Mouse (Mus musculus) monocyte, adult 2 months (primary cell): Measurements from ENCODE around the gene Rcn3.
A peak's percentile ranks its signal among the peaks of the same experiment; 100 is the strongest.
"Not testable (repeated sequence)": the region's sequence is repeated elsewhere in the genome, so short reads cannot be mapped to it uniquely, and the experiment has no call there.

Source experiments
- DNase-seq, 2 experiments: peaks; one replicate each; pipeline ENCODE4 v3.0.0; 2022; ENCODE audit warnings: low spot score in 2 of 2, low read depth in 1 of 2

The Rcn3 gene

GRCm38 (mm10) chr7:45098541-45099240, 6.7 kb upstream of the Rcn3 start:
- DNase-seq: no peak

DNA sequence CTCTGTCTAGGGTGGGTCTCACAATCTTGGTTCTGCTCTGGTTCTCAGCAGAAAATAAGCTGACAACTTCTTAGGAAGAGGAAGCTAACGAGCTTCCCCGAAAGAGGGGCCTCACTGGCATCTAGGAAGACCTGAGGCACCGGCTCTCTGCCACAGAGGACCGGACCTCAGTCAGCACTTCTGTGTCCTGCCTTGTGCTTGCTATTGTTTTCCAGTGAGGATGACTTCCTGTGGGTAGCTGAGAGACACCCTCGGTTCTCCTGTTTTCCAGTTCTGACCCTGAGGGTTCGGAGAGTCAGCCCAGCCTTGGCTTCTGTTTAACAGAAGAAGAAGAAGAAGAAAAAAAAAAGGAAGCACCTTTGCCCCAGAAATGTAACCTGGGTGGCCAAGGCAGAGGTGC, 5.5 kb upstream of the Rcn3 start:
- DNase-seq: no peak

DNA sequence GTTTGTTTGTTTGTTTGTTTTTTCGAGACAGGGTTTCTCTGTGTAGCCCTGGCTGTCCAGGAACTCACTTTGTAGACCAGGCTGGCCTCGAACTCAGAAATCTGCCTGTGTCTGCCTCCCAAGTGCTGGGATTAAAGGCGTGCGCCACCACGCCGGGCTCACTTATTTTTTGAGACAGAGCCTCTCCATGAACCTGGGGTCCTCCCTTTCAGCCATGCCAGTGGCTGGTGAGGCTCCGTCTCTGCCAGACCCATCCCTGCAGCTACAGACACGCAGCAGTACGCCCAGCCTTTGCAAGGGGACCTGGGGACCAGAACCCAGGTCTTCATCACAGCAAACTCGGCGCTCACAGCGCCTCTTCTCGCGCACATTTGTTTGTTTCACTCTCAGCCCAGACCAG, 3.9 kb upstream of the Rcn3 start:
- not testable (repeated sequence) for DNase-seq

DNA sequence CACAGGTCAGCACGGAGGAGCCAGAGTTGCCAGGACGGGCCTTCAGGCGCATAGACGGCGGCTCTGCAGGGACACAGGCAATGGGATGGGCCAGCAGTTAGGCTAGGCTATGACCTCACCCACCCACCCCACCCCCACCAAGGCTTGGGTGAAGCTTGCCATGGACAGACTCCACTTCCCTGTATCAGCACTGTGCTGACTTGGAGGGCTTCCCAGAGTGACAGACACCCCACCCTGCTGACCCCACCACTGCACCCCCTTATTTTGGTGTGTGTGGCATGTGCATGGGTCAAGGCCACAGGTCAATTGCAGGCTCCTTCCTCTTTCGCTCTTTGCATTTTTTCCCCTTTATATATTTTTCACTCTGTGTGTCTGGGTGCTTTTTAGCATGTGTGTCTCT, 3.3 kb upstream of the Rcn3 start:
- no peak for DNase-seq

- no peak for DNase-seq
Observed at GRCm38 (mm10) chr7:45094121-45094520, 2.1 kb upstream of the Rcn3 start.

DNA sequence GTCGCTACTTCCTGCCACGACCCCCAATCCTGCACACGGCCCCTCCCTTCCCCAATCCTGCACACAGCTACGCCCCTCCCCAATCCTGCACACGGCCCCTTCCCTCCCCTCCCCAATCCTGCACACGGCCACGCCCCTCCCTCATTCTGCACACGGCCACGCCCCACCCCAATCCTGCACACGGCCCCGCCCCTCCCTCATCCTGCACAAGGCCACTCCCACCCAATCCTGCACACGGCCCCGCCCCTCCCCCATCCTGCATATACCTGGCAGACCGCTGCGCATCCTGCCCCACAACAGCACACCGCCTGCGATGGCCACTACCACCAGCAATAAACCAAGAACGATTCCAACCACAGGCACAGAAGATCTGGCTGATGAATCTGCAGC, 1.5 kb upstream of the Rcn3 start:
- no peak for DNase-seq

GRCm38 (mm10) chr7:45092828-45093515, 951 bp upstream of the Rcn3 start:
- DNase-seq: no peak

DNA sequence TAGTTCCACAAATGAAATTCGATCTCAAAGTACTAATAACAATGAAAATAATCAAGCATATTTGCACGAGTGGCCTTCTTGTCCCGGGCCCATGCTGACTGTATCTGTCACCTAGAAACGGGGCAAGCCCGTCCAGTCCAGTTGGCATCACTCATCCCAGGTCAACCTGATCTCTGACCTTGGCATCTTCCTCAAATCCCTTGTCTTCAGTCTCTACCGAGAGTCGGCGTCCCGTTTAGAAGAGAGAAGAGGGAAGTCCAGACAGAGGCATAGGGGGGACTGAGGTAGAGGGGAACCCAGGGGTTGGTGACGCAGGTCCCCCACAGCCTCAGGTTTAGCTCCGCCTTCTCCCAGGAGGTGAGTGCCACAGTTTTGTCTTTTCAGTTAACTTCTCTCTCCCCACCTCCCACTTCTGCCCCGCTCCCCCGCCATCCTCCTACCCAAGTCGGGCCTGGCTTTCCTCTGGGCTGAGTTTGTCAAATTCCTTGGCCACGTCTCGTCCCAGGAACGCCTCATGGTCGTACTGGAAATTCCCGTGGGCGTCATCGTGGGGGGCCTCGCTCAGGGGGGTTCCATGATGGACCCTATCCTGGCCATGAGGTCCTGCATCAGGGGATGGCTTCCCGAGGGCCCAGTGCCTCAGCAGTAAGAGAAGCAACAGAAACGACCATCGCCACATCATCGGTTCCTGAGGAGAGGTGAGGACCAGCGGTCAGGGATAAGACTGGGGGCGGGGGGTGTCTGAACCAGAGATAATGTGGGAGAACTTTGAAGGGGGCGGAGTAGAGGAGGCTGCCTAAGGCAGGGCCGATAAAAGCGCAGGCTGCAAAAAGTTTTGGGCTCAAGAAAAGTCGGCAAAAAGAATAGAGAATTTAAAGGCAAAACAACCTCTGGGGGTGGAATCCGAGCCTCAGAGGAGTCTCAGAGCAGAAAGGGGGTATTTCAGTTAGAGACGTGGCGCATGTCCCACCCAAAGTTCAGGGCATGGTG, 725 bp downstream of the Rcn3 start:
- DNase-seq: no peak

GRCm38 (mm10) chr7:45090251-45090977, 1.6 kb downstream of the Rcn3 start:
- no peak for DNase-seq

DNA sequence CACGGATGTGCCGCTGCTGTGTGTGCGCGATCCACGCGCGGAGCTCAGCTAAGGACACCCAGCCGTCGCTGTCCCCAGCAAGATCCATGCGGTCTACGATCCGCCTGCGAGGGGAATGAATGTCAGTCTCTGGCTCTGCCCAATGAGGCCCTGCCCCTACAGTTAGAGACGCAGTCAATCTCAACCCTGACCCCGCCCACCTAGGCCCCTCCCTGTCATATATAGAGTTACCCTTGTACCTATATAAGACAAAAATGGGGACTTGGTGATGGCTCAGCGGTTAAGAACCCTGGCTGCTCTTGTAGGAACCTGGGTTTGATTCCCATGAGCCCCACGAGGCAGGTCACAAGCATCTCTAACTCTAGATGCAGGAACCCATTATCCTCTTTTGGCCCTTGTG, 3.4 kb downstream of the Rcn3 start:
- no peak for DNase-seq

DNA sequence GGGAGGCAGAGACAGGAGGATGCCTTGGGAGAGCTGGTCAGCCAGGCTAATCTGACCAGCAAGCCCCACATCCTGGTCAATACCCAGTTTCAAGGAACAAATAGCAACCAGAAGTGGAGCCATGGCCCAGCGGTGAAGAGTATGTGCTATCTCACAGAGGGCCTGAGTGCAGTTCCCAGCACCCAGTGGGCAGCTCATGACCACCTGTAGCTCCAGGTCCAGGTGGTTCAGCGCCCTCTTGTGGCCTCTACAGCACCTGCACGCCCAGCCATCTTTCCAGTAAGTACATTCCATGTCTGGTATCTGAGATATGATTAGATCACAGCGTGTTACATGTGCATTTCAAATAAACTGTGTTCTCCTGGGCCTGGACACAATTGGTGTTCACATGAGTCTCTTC, 5.9 kb downstream of the Rcn3 start:
- no peak for DNase-seq

GRCm38 (mm10) chr7:45083300-45083890, 8.6 kb downstream of the Rcn3 start:
- DNase-seq: no peak

- DNase-seq: peak; percentile 30 to 71
Observed at GRCm38 (mm10) chr7:45082401-45083299, 9.4 kb downstream of the Rcn3 start.

DNA sequence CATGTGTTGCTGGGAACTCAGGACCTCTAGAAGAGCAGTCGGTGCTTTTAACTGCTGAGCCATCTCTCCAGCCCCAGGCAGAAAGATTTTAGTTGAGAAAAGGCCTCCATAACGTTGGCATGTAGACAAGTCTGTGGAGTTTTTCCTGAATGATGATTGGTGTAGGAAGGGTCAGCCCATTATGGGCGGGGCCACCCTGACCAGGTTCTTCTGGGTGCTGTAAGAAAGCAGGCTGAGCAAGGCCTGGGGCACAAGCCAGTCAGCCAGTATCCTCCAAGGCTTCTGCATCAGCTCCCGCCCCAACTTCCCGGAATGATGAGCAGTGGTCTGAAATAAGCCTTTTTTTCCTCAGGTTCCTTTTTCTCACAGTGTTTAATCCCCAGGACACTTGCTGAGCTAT, 11.0 kb downstream of the Rcn3 start:
- no peak for DNase-seq

- peak; percentile 59 to 86 for DNase-seq
Observed at GRCm38 (mm10) chr7:45079856-45080255, 12.2 kb downstream of the Rcn3 start.

DNA sequence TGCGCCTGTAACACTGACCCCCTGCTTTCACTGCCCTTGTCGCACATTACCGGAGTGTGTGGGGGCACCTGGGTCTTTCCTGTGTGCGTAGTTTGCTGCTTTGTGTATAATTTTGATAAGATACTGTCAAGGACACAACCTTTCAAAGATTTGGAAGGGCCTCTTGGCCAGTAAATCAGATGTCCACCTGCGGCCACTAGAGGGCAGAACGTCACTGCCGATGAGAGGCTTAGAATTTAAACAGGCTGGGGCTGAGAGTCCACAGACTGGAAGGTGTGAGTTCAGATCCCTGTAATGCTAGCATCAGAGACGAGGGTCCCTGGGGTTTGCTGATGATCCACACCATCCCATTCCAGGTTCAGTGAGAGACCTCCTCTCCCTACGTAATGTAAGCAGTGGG, 13.5 kb downstream of the Rcn3 start:
- peak; percentile 33 to 56 for DNase-seq

GRCm38 (mm10) chr7:45077829-45078228, 14.2 kb downstream of the Rcn3 start:
- DNase-seq: no peak

DNA sequence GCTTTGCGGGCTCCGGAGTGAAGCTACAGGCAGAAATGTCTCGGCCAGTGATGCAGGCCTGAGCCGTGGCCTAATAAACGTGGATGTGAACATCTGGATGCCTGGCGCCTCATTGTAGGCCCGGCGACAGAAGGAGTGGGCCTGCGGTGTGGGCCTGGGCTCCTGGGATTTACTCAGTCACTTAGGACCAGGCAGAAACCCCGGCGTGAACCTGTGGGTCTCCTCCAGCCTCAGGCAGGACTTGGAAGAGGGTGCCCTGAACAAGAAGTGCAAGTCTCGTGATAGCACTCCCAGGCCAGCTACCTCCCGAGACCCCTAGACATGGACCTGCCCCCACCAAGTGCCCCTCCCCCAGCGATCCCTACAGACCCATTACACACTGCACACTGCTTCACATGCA, 14.7 kb downstream of the Rcn3 start:
- no peak for DNase-seq

DNA sequence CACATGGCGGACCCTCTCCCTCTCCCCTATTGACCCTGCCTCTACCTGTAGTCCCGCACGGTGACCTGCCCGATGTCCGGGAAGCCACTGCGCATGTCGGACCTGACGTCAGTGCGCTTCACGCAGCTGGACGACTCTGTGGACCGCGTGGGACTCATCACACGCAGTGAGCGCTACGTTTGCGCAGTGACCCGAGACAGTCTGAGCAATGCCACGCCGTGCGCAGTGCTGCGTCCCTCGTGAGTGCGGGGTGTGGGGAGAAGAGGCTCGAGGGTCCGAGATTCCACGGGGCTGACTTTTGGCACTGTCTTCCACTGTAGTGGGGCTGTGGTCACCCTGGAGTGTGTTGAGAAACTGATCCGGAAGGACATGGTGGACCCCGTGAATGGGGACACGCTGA, 15.5 kb downstream of the Rcn3 start:
- DNase-seq: no peak

- DNase-seq: no peak
Observed at GRCm38 (mm10) chr7:45075405-45075804, 16.6 kb downstream of the Rcn3 start.
